Mouse (Mus musculus) adrenal gland, adult 18-20 months (tissue): Measurements from ENCODE around the gene Zdhhc17. TPM values are rescaled to one million over a fixed set of nuclear protein-coding genes. Genes with fewer than 3 reads are reported as not detected.

Source experiments
- DNase-seq, 2 experiments: peaks; one replicate each; pipeline ENCODE4 v3.0.0; 2021 to 2022; ENCODE audit warnings: low spot score in 2 of 2
- total RNA-seq, 2 experiments: library from RNA; stranded (reverse); gene quantifications; 1 replicate in 1 of 2; 2 replicates in 1 of 2; pipeline ENCODE4 v1.2.3; 2021

Zdhhc17 gene
- total RNA-seq, 2 experiments from 2014 or later: 28.4 to 31.6 TPM

DNA sequence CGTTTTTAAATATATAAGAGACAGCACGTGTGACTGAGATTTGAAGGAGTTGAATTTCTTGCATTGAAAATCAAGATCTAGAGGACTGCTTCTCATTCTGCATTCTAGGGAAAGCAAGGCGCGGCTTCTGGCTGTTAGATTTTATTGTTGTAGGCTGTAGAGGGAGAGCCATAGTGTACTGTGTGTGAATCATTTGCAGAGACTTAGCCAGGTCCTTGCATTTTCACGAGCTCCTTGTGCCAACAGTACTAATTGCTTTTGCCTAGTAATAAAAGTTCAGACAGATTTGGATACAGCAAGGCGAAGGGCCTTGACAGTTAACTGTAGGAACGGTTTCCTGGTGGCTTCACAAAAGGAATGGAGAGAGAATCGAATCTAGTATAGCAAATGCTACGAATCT lies 87.3 kb downstream of the Zdhhc17 start:
- DNase-seq: no peak

GRCm38 (mm10) chr10:110921890-110922289 lies 88.0 kb downstream of the Zdhhc17 start:
- no peak for DNase-seq

- no peak for DNase-seq
Observed at GRCm38 (mm10) chr10:110920368-110920950, 89.5 kb downstream of the Zdhhc17 start.

DNA sequence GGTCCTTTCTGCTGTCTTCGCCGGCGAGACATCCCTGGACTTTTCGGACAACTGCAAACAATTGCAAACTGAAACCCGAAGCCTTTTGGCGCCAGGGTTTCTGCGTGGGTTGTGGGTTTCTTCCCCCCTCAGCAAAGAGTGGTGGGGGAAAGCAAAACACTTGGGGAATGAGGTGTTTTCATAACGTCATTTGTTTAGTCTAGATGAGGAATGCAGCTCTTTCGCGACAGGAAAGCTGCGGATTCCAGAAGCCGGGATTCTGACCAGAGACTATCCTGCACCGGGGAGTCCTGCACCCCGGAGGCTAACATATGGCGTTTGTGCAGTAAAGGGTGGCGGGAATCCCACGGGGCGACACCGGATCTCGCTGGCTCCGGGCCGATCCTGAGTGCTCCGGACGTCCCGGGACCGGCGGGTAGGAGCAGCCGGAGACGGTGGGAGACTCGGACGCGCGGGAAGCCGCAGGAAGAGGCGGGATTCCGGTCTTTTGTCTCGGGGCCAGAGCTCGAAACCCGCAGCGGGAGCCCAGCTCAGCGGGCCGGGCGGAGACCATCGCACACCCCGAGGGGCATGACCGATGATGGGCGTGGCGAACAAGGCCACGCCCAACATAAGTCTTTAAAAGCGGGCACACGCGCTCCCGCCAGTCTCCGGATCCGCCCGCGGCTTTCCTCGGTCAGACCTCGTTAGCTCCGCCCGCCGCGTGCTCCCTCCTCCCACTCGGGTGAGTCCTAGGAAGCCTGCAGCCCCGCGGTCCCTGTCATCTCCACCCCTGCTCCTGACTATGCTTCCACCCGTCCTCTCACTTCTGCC lies 90.2 kb downstream of the Zdhhc17 start, which contains the start of gene Csrp2:
Gene Csrp2 (plus strand): TSS at position 259 of the 813 bp plus-strand sequence.
- peak; percentile 92 to 96 for DNase-seq

- DNase-seq: no peak
Observed at GRCm38 (mm10) chr10:110918414-110919391, 91.2 kb downstream of the Zdhhc17 start.

DNA sequence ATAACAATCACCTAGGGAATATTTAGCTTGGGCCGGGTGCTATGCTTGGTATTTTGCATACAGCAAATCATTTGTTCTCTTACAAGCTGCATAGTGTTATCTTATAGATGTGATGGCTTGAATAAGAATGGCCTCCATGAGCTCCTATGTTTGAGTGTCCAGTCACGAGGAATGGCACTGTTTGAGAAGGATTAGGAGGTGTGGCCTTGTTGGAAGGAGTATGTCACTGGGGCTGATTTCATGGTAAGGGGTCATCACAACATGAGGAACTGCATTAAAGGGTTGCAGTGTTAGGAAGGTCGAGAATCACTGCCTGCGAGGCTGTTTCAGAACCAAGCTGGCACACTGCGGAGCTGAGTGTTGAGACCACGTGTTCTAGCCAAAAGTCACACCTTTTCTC lies 92.4 kb downstream of the Zdhhc17 start:
- DNase-seq: no peak

GRCm38 (mm10) chr10:110916666-110917344 lies 93.1 kb downstream of the Zdhhc17 start:
- DNase-seq: no peak

DNA sequence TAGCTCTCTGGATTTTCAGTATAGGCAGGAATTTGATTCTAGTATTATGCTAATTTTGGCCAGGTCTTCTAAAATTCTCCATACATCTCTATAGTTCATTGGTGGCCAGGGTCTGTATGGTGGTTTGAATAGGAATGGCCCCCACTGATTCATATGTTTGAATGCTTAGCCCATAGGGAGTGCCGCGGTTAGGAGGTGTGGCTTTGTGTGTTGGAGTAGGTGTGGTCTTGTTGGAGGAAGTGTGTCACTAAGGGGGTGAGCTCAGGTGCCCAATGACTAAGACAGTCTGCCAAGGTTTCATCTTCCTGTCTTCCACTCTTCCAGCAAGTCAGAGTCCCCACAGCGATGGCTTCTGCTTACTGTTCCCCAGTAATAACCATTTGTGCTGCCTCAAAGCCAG lies 106.1 kb downstream of the Zdhhc17 start:
- DNase-seq: no peak

DNA sequence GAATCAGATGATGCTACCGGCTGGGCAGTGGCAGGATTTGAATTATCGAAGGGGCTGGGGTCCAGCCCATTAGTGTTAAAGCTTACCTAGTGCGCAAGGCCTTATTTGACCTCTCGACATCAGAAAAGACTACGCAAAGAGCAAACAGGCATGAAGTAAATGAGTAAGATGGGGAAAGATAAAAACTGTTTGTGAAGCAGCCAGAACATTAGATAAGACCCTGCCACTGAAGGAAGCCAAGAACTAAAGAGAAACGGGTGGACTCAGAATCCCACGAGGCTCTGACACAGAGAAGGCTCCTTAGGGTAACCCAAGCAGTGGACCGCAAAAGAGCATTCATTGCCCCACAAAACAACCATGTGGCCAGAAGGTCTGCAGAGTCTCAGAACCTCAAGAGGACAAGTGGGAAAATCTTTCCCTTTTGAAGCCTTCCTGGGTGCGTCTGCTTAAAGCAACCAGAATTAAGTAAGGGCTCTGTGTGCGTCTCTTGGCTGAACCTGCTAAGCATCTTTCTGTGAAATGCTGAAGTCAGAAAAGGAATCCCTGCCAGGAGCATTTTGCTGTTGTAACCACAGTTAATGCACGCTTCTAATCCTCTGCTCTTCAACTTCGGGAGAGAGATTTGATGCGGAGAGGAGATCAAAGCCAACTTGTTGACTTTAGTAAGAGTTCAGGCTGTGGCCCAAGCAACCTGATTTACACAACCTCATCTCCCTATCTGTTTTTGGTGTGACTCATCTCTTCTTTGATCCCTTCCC lies 110.0 kb downstream of the Zdhhc17 start:
- DNase-seq: no peak

Other genes starting within 250 kb of the Zdhhc17 start
- 100 to 1,000 TPM; 140 to 186 TPM for gene Csrp2, start 90.4 kb downstream of the Zdhhc17 start, total RNA-seq
- gene Osbpl8, start 154.6 kb upstream of the Zdhhc17 start, total RNA-seq: 10 to 100 TPM; 23.2 to 23.7 TPM